Mouse (Mus musculus) G1E-ER4 (cell line): ENCODE measurements around the gene Gm29735. TPM values are rescaled to one million over a fixed set of nuclear protein-coding genes. Genes with fewer than 3 reads are reported as not detected.
"Not testable (repeated sequence)": the region's sequence is repeated elsewhere in the genome, so short reads cannot be mapped to it uniquely, and the experiment has no call there.

ENCODE experiments used
- GATA1 ChIP-seq: IDR thresholded peaks from one replicate; pipeline ENCODE4 v1.8.0; 2012; ENCODE audit warnings: low read length, inconsistent platforms
- polyA plus RNA-seq: library from polyadenylated mRNA; stranded (reverse); fragments of >175 nt; gene quantifications from 2 replicates; pipeline ENCODE4 v1.2.3, GENCODE M21; 2012

Gm29735 gene
- polyA plus RNA-seq = not detected in 2 replicates

DNA sequence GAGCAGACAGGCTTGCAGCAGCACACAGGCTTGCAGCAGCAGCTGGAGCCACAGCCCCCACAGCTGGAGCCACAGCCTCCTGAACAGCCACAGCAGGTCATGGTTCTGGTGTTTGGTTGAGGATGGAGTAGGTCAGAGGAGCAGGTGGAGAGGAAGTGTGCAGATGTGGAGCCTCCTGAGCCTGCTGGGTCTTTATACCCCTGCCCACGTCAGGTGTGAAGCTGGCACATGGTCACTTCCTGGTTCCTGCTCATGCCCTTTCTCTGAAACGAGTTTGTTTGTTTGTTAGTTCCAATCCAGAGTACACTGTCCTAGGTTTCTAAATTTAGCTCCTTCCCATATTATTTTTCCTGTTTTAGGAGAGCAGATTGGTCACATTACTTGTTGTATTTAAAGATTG lies at the start of gene Gm29735:
Gm29735 (minus strand) TSS at position 101 of the 400 bp plus-strand sequence.
- TF ChIP-seq GATA1 = not testable (repeated sequence)

DNA sequence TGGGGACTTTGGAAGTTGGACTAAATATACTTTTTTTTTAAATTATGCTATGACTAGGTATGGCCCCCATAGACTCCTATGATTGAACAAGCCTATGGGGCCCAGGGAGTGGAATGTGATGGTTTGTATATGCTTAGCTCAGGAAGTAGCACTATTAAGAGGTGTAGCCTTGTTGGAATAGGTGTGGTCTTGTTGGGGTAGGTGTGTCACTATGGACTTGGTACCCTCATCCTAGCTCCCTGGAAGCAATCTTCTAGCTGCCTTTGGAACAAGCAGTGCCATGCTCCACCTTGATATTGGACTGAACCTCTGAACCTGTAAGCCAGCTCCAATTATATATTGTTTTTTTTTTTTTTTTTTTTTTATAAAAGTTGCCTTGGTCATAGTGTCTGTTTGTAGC lies 48.6 kb upstream of the Gm29735 start:
- TF ChIP-seq GATA1 = no peak

DNA sequence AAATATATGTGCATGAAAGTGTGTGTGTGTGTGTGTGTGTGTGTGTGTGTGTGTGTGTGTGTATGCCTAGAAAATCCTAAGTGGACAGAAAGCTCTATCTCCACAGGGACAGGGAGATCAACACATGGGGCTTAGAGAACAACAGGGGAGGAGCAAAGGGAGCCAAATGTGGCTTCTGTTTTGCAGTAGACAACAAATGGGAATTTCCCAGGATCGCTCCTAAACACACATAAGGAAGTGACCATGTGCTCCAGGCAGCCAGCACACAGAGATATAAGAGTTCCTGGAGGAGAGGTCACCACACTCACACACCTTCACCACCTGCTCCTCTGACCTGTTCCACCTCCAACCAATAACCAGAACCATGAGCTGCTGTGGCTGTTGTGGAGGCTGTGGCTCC lies 44.2 kb upstream of the Gm29735 start, which contains the start of gene Krtap5-3:
Krtap5-3 (plus strand) TSS at position 301 of the 400 bp plus-strand sequence.
- no peak for TF ChIP-seq GATA1

DNA sequence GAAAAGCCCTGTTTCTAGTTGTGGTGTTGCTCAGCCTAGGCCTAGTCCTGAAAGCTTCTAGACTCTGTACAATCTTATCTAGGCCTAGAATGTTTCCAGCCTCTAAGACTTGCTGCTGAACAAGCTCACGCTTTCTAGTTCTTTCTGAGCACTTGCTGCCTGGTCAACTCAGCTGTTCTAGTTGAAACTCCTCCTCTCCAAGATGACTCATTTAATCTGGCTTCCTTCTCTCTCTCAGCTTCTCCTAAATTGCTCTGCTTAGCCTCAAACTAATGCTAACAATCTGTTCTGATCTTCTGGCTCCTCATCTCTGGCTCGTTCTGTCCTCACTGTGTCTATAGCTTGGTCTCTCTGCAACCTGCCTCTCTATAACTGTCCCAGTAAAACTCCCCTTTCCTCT lies 41.8 kb upstream of the Gm29735 start:
- TF ChIP-seq GATA1 = no peak

DNA sequence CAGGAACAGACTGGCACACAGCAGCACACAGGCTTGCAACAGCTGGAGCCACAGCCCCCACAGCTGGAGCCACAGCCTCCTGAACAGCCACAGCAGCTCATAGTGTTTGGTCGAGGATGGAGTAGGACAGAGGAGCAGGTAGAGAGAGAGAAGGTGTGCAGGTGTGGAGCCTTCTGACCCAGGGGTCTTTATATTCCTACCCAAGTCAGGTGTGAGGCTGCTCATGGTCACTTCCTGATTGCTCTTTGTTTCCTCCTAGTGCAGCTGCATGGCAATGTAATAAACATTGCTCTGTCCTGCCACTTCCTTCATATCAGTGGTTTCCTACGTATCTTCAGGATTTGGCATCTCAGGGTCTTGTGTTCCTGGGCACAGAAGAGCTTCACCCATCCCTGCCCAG lies 33.4 kb upstream of the Gm29735 start, which contains the start of gene Gm10153:
Gm10153 (minus strand) TSS at position 101 of the 400 bp plus-strand sequence.
- no peak for TF ChIP-seq GATA1

DNA sequence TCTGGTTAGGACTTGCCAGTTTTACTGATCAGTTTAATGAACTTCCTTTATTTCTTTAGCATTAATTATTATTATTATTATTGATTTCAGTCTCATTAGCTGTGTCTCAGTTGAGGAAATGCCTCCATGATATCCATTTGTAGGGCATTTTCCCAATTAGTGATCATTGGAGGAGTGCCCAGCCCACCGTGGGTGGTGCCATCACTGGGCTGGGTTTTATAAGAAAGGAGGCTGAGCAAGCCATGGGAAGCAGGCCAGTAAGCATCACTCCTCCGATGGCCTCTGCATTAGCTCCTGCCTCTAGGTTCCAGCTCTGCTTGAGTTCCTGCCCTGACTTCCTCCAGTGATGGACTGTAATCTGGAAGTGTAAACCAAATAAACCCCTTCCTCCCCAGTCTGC lies 31.2 kb upstream of the Gm29735 start:
- no peak for TF ChIP-seq GATA1

DNA sequence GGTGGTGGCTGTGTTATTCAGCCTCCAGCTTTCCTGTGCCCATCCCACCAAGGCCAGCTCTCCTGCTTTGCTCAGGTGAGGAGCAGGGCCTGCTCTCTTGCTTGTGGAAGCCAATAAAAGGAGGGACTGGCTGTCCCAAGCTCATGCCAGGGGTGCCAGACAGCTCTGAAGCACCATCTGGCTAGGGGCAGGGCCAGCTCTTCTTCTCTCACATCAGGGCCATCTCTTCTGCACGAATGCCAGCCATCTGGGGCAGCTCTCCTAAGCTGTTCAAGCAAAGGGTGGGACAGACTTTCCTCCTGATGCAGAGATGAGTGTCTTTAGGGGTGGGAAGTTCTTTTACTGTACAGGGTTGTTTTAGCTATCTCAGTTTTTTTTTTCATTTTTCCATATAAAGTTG lies 24.1 kb upstream of the Gm29735 start:
- no peak for TF ChIP-seq GATA1

DNA sequence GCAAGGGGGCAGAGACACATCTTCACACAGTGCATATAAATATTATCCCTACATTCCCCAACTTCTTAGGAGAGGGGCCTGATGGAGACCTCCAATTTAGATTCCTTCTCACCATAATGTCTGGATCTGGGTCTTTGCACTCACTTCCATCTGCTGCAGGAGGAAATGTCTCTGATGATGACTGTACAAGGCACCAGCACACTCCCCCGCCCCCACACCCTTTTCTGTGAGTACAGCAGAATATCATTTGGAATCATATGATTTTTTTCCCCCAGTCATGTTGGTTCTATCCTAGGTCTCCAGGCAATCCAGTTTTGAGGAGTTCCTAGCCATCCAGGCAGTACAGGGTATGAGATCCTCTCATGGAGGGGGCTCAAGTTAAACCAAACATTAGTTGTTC lies 21.8 kb upstream of the Gm29735 start:
- no peak for TF ChIP-seq GATA1

DNA sequence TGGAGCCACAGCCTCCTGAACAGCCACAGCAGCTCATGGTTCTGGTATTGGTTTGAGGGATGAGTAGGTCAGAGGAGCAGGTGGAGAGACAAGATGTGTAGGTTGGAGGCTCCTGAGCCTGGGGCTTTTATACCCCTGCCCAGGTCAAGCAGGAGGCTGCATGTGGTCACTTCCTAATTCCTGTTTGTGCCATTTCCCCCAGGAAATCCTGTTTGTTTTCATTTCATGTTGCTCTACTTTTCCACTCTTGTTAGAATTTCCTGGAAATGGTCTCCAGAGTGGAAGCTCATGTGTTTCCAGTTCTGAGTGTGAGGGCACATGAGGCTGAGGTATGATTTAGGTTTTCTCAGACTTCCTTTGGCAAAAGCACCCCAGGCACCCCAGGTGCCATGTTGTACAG lies 19.0 kb upstream of the Gm29735 start, which contains the start of gene Krtap5-2:
Krtap5-2 (minus strand) TSS at position 101 of the 400 bp plus-strand sequence.
- not testable (repeated sequence) for TF ChIP-seq GATA1

DNA sequence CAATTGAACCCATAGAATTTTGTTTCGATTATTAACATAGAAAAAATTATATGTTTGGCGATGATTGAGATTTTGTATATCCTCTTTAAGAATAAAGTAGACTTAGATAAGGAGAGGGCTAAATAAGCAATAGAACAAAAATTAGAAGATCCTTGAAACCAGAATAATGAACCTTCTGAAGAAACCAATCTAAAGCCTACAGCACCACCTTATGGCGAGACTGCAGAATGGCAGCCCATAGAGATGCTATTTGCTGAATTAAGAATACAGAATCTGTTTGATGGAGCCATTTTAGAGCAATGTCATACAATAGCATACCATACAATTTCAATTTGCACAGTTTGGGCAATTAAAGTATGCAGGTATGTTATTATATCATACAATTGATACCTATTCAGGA lies 12.9 kb upstream of the Gm29735 start:
- TF ChIP-seq GATA1 = no peak

DNA sequence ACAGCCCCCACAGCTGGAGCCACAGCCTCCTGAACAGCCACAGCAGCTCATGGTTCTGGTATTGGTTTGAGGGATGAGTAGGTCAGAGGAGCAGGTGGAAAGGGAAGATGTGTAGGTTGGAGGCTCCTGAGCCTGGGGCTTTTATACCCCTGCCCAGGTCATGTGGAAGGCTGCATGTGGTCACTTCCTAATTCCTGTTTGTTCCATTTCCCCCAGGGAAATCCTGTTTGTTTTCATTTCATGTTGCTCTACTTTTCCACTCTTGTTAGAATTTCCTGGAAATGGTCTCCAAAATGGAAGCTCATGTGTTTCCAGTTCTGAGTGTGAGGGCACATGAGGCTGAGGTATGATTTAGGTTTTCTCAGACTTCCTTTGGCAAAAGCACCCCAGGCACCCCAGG lies 8.7 kb upstream of the Gm29735 start, which contains the start of gene Gm4553:
Gm4553 (minus strand) TSS at position 101 of the 400 bp plus-strand sequence.
- TF ChIP-seq GATA1 = not testable (repeated sequence)

DNA sequence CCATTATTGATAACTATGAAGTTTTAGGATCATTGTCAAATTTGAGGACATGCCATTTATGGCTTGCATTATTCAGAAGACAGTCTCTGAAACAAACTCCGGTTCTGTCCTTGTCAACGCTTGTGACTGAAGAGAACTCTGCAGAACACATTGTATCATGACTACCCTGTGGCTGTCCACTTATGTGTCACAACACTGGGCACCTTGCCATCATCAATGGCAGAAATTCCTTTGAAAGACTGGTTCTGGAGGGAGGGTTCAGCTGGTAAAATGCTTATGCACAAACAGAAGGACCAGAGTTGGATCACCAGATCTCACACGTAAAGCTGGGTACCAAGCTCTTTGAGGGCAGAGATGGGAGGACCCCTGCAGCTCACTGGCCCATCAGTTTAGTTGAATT lies 2.5 kb upstream of the Gm29735 start:
- TF ChIP-seq GATA1 = no peak

DNA sequence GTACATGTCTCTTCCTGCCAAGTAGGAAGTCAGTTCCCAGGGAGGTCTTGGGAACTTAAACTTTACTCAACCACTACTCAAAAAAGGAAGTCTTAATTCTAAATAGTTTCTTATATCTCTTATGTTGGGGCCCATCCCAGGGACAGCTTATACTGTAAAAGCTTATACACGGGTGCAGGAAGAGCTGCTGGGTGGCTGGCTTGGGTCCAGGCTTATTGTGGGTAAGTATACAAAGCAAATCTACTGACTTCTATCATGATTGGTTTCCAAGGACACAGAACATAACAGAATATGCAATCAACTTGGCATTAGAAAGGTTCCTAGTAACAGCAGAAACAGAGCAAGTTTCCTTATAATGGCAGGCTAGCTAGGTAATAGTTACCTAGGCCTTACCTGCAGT lies 1.6 kb downstream of the Gm29735 start:
- no peak for TF ChIP-seq GATA1

DNA sequence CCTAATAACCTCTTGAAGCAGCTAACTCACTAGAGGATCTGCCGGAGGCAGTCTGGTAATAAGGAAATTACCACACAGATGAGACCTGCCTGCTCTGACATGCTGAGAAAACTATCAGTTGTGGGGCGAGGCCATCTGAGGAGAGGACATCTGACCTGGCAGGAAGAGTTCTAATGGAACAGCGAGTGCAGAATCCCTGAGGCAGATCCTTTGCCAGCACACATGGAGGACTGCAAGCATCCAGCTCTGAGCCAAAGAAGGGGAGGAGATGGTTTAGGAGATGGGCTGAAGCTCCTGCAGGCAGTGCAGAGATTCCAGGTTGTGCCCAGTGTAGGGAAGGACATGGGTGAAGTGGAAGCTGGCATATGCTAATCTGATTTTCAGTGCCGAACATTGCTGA lies 4.7 kb downstream of the Gm29735 start:
- no peak for TF ChIP-seq GATA1

DNA sequence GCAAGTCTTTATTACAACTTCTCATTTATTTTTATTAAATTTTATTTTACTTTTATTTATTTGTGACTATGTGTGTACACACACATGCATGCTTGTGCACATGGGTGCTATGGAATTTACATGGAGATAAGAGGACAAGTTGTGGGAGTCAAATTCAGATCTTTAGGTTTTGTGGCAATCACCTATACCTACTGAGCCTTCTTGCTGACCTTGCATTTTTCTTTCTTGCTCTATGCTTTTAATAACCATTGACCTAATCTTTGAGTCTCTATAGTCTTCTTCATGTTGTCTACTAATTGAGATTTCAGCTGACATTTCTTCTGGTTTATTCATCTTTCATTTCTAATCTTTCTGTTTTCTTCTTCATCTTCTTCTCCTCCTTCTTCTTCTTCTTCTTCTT lies 8.3 kb downstream of the Gm29735 start:
- TF ChIP-seq GATA1 = no peak

DNA sequence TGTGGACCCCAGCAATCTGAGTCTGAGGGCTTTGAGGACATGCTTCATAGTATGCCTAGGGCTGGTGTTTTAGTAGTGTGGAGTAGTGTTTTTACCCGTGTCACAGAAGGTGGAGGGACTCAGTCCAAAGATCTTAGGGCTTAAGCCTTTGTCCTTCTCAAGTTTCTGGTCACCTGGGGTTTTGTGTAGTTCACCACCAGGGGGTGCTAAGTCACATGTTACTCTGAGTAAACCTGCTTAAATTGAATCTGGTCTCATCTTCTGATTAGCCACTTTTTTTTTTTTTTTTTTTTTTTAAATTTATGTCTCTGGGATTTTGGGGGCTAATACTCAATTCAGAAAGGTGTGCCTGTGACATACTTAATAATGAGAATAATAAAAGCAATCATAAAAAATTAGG lies 10.9 kb downstream of the Gm29735 start:
- TF ChIP-seq GATA1 = no peak

DNA sequence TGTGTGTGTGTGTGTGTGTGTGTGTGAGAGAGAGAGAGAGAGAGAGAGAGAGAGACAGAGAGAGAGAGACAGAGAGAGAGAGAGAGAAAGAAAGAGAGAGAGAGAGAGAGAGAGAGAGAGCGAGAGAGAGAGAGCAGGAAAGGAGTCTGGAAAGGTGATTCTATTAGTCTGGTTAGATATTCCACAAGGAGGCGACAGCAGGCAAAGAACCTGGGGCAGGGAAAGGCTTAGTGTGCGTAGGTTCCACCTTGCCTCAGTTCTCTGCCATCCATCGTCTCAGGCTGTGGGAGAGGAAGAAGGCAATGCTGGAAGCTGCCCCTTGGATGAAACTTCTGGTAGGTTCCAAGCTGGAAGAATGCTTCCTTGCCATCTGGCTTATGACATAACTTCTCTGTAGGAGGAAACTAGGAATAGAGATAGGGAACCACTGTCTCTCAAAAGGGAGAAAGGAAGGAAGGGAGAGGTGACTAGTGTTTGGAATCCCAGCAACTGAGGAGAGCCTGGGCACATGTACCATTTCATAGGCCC lies 11.4 kb downstream of the Gm29735 start:
- no peak for TF ChIP-seq GATA1

DNA sequence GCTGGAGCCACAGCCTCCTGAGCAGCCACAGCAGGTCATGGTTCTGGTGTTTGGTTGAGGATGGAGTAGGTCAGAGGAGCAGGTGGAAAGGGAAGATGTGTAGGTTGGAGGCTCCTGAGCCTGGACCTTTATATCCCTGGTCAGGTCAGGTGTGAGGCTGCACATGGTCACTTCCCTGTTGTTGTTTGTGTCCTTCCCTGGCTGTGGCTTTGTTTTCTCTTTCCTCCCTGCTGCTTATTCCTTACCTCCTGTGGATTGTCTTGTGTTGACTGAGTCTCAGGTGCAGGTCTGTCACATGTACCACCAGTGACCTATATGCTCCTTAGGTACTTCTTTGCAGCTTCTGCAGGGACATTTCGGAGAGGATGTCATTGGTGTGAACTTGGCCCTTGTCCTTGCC lies 12.4 kb downstream of the Gm29735 start, which contains the start of gene Gm45337:
Gm45337 (minus strand) TSS at position 101 of the 400 bp plus-strand sequence.
- no peak for TF ChIP-seq GATA1
